Mouse (Mus musculus): ENCODE results near the gene AI481877.

DNA sequence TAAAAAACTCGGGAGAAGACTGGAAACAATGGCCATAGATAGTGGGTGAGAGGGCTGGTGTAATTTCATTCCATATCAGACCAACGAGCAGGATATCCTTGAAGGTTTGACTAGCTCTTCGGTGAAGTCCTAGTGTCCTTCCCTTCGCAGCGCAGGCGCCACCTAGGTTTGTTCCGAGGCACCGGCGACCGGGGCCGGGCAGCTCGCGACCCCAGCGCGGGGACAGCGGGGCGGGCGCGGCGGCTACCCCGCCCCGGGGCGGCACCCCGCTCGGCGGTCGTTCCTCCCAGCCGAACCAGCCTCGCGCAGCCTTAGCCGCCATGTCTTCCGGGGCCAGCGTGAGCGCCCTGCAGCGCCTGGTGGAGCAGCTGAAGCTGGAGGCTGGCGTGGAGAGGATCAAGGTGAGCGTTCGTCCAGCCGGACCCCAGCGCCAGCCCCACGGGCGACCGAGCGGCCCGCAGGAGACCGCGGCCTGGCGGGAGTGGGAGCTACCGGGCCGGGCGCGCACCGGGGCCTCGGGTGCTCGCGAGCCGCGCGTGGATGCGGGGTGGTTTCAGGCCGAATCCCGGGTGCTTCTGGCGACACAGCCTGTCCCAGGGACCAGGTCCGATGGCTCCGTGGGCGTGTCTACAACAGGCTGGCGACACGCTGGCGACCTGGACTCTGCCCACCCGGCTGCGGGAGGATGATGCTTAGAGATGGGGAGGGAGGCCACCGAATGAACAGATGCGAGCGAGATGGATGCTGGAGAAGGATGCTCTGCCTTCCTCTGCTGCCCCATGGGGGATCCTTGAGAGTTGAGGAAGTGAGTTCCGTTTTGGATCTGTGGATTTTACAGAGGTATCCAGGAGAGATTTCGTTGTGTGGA, 103.6 kb downstream of the AI481877 start, which contains the start of gene Gng10:
- TF ChIP-seq NELFE (IDR thresholded peaks at IDR 0.05; ENCODE audit: low read depth, low read length) = peak; percentile 44
- TF ChIP-seq ZNF384 (IDR thresholded peaks at IDR 0.05; ENCODE audit: low read depth, low read length) = no peak
- TF ChIP-seq POLR2A (IDR thresholded peaks at IDR 0.05; ENCODE audit: control insufficient read depth in 1 of 2, insufficient read depth in 1 of 2, low read depth in 1 of 2, low read length in 2 of 2, poor library complexity in 1 of 2) = peak; percentile 30 to 65; a peak in 1 of 4 replicates
- peak in 1 of 3 experiments; percentile 45; a peak in 2 of 6 replicates for TF ChIP-seq CTCF (IDR thresholded peaks at IDR 0.05 in 2 of 3, conservative IDR thresholded peaks at IDR 0.05 in 1 of 3; ENCODE audit: control insufficient read depth in 1 of 3, insufficient read depth in 1 of 3, low read depth in 2 of 3, low read length in 3 of 3, poor library complexity in 1 of 3, severe bottlenecking in 1 of 3)
- no peak for TF ChIP-seq E2F4 (IDR thresholded peaks at IDR 0.05; ENCODE audit: borderline replicate concordance, low read depth, low read length)
- TF ChIP-seq POLR2AphosphoS2 (IDR thresholded peaks at IDR 0.05; ENCODE audit: low read length) = no peak
